Mouse (Mus musculus) liver, adult 2 months (tissue): ENCODE measurements around the gene Ctss.

Source experiments
- CTCF ChIP-seq: fragments of 200-500 bp; IDR thresholded peaks from 2 replicates; pipeline ENCODE4 v1.5.1; 2011; ENCODE audit warnings: low read depth, low read length, control low read depth
- POLR2A ChIP-seq: fragments of 200-500 bp; IDR thresholded peaks from 2 replicates; pipeline ENCODE4 v1.6.1; 2011; ENCODE audit warnings: low read length, control low read depth; ENCODE audit not compliant: insufficient read depth; ENCODE audit errors: extremely low read depth

GRCm38 (mm10) chr3:95553986-95554385, 27.4 kb downstream of the Ctss start:
- no peak for TF ChIP-seq CTCF
- TF ChIP-seq POLR2A, result no peak
